Mouse (Mus musculus): ENCODE results near the gene Gng13. TPM values are rescaled to one million over a fixed set of nuclear protein-coding genes. Genes with fewer than 3 reads are reported as not detected.
A peak's percentile ranks its signal among the peaks of the same experiment; 100 is the strongest.

Gene Gng13
- polyA plus RNA-seq, 1 experiment from 2014 or later = 7.3 TPM

DNA sequence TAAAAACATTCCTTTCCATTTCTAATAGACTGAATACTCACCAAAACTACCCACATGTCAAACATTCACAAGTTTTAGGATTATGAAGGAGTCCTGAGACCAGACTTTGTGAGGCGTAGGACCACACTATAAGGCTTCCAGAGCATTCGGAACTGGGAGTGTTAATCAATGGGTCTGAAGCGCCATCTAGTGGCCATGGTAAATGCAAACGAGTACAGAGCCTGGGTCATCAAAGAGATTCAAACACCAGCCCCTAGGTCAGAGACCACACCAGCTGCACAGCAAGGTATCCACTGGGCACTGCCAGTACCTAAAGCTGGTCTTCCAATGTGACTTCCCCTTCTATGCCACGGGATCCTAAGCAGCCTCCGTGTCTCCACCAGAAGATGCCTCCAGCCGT is 18.5 kb upstream of the Gng13 start:
- H3K4me2 ChIP-seq (ENCODE audit: low read length) = no peak overlapping the region
- H3K36me3 ChIP-seq (ENCODE audit: control insufficient read depth, insufficient read depth, low read length) = no peaks in the 10 kb centered on the region
- H3K9me3 ChIP-seq (replicated peaks; ENCODE audit: control insufficient read depth, low read length, poor library complexity, severe bottlenecking) = no peaks in the 10 kb centered on the region
- no peak for ATAC-seq
- H3K27ac ChIP-seq (ENCODE audit: low read length) = no peak overlapping the region
- no peak overlapping the region for H3K9ac ChIP-seq (ENCODE audit: low read depth, low read length)
- H3K4me1 ChIP-seq (ENCODE audit: control insufficient read depth, insufficient read depth, low read length) = no peaks in the 10 kb centered on the region
- no peak overlapping the region for H3K4me3 ChIP-seq (ENCODE audit: low read depth, low read length)
- WGBS = 12% methylated on average over 7 of the region's 7 CpGs
- H3K27me3 ChIP-seq (ENCODE audit: control insufficient read depth, insufficient read depth, low read depth, low read length) = 0 out of 2 replicates have a peak, but pooled peaks cover 2% of the 10 kb centered on the region

DNA sequence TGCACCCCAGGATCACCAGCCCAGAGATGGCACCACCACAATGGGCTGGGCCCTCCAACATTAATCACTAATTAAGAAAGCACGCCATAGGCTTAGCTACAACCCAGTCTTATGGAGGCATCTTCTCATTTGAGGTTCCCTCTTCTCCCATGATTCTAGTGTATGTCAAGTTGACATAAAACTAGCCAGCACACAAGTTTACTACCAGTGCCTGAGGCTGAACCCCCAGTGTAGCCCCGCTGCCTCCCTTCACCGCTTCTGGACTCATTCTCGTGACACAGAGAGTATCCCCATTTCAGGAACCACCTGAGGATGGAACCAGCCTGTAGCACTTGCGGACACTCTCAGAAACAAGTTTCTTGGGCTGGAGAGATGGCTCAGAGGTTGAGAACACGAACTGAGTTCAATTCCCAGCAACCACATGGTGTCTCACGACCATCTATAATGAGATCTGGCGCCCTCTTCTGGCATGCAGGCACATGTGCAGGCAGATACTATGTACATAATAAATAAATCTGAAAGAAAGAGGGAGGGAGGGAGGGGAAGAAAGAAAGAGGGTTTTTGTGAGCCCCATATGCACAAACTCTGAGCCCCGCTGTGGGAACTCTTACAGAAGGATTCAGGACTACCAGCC is 16.0 kb upstream of the Gng13 start:
- 60% methylated on average over 9 of the region's 9 CpGs for WGBS
- H3K9me3 ChIP-seq (replicated peaks; ENCODE audit: control insufficient read depth, low read length, poor library complexity, severe bottlenecking) = no peaks in the 10 kb centered on the region

DNA sequence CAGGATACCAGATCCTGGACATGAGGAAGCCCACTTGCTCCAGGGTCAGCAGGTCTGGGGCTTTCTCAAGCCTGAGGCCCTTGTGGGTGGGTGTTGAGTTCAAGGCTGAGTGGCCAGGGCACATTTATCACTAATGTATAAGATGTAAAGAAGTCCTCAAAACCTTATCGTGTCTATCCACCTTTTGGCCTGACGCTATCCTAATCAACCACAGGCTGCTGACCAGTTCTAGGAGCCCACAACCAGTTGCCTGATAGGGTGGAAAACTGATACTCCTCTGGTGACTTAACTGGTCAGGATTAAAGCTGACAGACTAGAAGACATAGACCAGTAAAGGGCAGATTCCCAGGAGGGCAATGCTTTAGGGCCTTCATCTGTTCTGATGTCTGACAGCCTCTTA is 7.0 kb upstream of the Gng13 start:
- no peak overlapping the region for H3K4me2 ChIP-seq (ENCODE audit: low read length)
- no peak for ATAC-seq
- no peaks in the 10 kb centered on the region for H3K4me1 ChIP-seq (ENCODE audit: control insufficient read depth, insufficient read depth, low read length)
- H3K9me3 ChIP-seq (replicated peaks; ENCODE audit: control insufficient read depth, low read length, poor library complexity, severe bottlenecking) = no peaks in the 10 kb centered on the region
- H3K27ac ChIP-seq (ENCODE audit: low read length) = no peak overlapping the region
- no peak overlapping the region for H3K4me3 ChIP-seq (ENCODE audit: low read depth, low read length)
- H3K36me3 ChIP-seq (ENCODE audit: control insufficient read depth, insufficient read depth, low read length) = no peaks in the 10 kb centered on the region
- no peaks in the 10 kb centered on the region; the same call in 1 of the 2 replicates for H3K27me3 ChIP-seq (ENCODE audit: control insufficient read depth, insufficient read depth, low read depth, low read length)
- WGBS = 98% methylated on average over 2 of the region's 2 CpGs
- H3K9ac ChIP-seq (ENCODE audit: low read depth, low read length) = no peak overlapping the region

More for the DNA sequence above, 16.0 kb upstream of the Gng13 start:
- no peak overlapping the region for H3K4me3 ChIP-seq (ENCODE audit: low read depth, low read length)
- no peak overlapping the region for H3K4me2 ChIP-seq (ENCODE audit: low read length)
- H3K4me1 ChIP-seq (ENCODE audit: control insufficient read depth, insufficient read depth, low read length) = no peaks in the 10 kb centered on the region
- ATAC-seq = no peak
- H3K9ac ChIP-seq (ENCODE audit: low read depth, low read length) = no peak overlapping the region
- H3K27me3 ChIP-seq (ENCODE audit: control insufficient read depth, insufficient read depth, low read depth, low read length) = 0 out of 2 replicates have a peak, but pooled peaks cover 2% of the 10 kb centered on the region
- no peak overlapping the region for H3K27ac ChIP-seq (ENCODE audit: low read length)
- no peaks in the 10 kb centered on the region for H3K36me3 ChIP-seq (ENCODE audit: control insufficient read depth, insufficient read depth, low read length)

DNA sequence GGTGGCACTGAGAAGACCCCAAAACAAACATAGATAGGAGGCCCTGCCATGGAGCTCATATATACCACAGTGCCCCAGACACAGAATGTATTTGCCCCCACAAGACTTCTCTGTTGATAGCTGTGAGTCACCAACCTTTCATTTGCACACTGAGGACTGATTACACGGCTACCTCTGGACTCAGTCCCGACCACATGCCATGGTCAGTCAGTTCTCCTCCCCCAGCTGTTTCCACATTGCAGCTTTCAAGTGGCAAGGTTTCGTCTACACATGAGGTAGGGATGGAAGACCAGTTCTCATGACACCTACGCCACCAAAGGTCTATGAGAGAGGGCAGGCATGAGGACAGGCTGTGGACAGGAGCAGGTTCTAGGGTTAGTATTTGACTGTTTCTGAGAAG is 5.8 kb upstream of the Gng13 start:
- Histone ChIP-seq H3K4me3 (ENCODE audit: low read depth, low read length) (no peak overlapping the region), H3K4me1 (ENCODE audit: control insufficient read depth, insufficient read depth, low read length) (no peaks in the 10 kb centered on the region), H3K9ac (ENCODE audit: low read depth, low read length) (no peak overlapping the region), H3K27ac (ENCODE audit: low read length) (no peak overlapping the region), H3K27me3 (ENCODE audit: control insufficient read depth, insufficient read depth, low read depth, low read length) (peaks cover 8% of the 10 kb centered on the region), H3K4me2 (ENCODE audit: low read length) (no peak overlapping the region), H3K9me3 (replicated peaks; ENCODE audit: control insufficient read depth, low read length, poor library complexity, severe bottlenecking) (no peaks in the 10 kb centered on the region), H3K36me3 (ENCODE audit: control insufficient read depth, insufficient read depth, low read length) (no peaks in the 10 kb centered on the region)
- 83% methylated on average over 4 of the region's 4 CpGs for WGBS
- ATAC-seq = no peak

DNA sequence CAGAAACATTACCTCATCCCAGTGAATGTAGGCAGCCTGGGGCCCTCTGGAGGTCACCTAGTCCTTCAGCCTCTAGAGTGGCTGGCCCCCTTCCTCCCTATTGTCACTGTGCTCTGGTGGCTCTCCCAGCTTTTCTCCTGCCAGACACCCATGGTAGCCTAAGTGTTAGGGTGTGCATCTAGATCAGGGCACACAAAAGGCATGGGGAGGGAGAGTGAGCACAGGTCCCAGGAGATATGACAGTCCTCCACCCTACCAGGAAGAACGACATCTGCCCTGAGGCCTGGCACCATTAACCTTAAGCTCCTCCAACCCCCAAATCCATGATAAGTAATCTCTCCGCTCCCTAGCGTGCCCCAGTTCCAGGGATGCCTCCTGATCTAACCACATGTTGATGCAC is 1.3 kb upstream of the Gng13 start:
- Histone ChIP-seq H3K4me2 (ENCODE audit: low read length) (no peak overlapping the region), H3K9ac (ENCODE audit: low read depth, low read length) (no peak overlapping the region), H3K4me1 (ENCODE audit: control insufficient read depth, insufficient read depth, low read length) (peaks cover 5% of the 10 kb centered on the region; the same call in 1 of the 2 replicates), H3K27me3 (ENCODE audit: control insufficient read depth, insufficient read depth, low read depth, low read length) (peaks cover 26% of the 10 kb centered on the region), H3K27ac (ENCODE audit: low read length) (no peak overlapping the region), H3K36me3 (ENCODE audit: control insufficient read depth, insufficient read depth, low read length) (no peaks in the 10 kb centered on the region), H3K9me3 (replicated peaks; ENCODE audit: control insufficient read depth, low read length, poor library complexity, severe bottlenecking) (no peaks in the 10 kb centered on the region), H3K4me3 (ENCODE audit: low read depth, low read length) (no peak overlapping the region)
- no peak for ATAC-seq
- 61% methylated on average over 3 of the region's 3 CpGs for WGBS

DNA sequence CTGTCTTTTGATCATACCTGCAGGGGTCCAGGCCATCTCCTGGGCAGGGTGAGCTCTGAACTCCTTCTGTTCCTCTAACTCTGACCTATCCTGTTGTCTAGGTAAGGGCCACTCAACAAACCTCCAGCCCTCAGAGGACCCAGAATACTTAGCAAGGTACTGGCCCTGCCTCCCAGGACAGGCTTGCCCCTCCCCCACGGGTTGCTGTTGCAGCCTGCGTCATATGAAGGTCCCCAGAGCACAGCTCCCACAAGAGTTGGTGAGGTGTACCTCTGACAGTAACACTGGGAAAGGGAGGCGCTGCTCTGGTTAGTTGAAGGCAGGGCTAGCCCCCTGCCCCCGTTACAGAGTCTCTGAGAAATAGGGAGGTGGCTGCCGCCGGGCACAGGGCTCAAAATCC is 841 bp upstream of the Gng13 start:
- WGBS = 5% methylated on average over 6 of the region's 6 CpGs
- Histone ChIP-seq H3K4me3 (ENCODE audit: low read depth, low read length) (no peak overlapping the region), H3K9me3 (replicated peaks; ENCODE audit: control insufficient read depth, low read length, poor library complexity, severe bottlenecking) (no peaks in the 10 kb centered on the region), H3K4me2 (ENCODE audit: low read length) (no peak overlapping the region), H3K27ac (ENCODE audit: low read length) (no peak overlapping the region), H3K36me3 (ENCODE audit: control insufficient read depth, insufficient read depth, low read length) (no peaks in the 10 kb centered on the region), H3K27me3 (ENCODE audit: control insufficient read depth, insufficient read depth, low read depth, low read length) (peaks cover 26% of the 10 kb centered on the region), H3K9ac (ENCODE audit: low read depth, low read length) (no peak overlapping the region), H3K4me1 (ENCODE audit: control insufficient read depth, insufficient read depth, low read length) (peaks cover 5% of the 10 kb centered on the region; the same call in 1 of the 2 replicates)
- ATAC-seq = no peak

DNA sequence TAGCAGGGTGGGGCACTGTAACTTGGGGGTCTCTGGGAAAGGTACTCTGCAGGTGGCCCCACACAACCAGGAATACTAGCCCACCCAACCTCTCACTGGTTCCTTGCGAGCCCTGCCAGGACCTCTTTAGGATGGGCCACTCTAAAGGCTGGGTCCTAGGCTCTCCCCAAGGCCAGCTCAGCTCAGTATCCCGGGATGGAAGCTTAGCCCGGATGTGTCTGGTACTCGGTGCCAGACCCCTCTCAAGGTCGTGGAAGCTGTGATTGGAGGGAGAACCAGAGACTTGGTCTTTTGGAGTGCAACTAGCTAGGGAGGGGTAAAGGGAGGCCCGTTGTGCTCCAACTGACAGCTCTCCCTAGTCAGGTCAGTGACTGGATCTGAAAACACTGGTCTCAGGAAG is 720 bp downstream of the Gng13 start:
- WGBS = 5% methylated on average over 6 of the region's 6 CpGs
- peaks cover 5% of the 10 kb centered on the region; the same call in 1 of the 2 replicates for H3K4me1 ChIP-seq (ENCODE audit: control insufficient read depth, insufficient read depth, low read length)
- peak overlapping the region; percentile 45 for H3K4me3 ChIP-seq (ENCODE audit: low read depth, low read length)

DNA sequence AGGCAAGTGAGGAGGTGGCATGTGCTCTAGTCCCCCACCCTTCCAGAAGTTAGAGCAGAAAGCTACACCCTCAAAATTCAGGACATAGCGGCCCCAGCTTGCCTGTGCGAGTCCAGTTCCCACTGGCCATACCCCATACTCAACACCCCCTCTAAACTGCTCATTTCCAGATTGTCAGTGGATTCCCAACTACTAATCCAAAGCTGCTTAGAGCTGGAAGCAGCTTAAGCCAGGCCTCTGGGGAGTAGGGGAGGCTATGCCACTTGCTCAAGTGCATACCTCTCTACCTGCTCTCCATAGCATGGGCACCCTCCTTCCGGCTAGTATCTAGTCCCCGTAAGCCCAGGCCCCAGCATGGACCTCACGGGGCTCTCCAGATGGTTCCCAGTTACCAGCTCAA is 4.5 kb downstream of the Gng13 start:
- ATAC-seq = no peak
- Histone ChIP-seq H3K9me3 (replicated peaks; ENCODE audit: control insufficient read depth, low read length, poor library complexity, severe bottlenecking) (no peaks in the 10 kb centered on the region), H3K9ac (ENCODE audit: low read depth, low read length) (no peak overlapping the region), H3K4me1 (ENCODE audit: control insufficient read depth, insufficient read depth, low read length) (peaks cover 6% of the 10 kb centered on the region; the same call in 1 of the 2 replicates), H3K27ac (ENCODE audit: low read length) (no peak overlapping the region), H3K4me3 (ENCODE audit: low read depth, low read length) (no peak overlapping the region), H3K4me2 (ENCODE audit: low read length) (no peak overlapping the region), H3K36me3 (ENCODE audit: control insufficient read depth, insufficient read depth, low read length) (no peaks in the 10 kb centered on the region), H3K27me3 (ENCODE audit: control insufficient read depth, insufficient read depth, low read depth, low read length) (peaks cover 15% of the 10 kb centered on the region)
- WGBS = 92% methylated on average over 5 of the region's 5 CpGs

More for the DNA sequence above, 720 bp downstream of the Gng13 start:
- no peak for ATAC-seq
- Histone ChIP-seq H3K9me3 (replicated peaks; ENCODE audit: control insufficient read depth, low read length, poor library complexity, severe bottlenecking) (no peaks in the 10 kb centered on the region), H3K4me2 (ENCODE audit: low read length) (peak overlapping the region; percentile 88), H3K27me3 (ENCODE audit: control insufficient read depth, insufficient read depth, low read depth, low read length) (peaks cover 26% of the 10 kb centered on the region), H3K9ac (ENCODE audit: low read depth, low read length) (peak overlapping the region; percentile 64), H3K27ac (ENCODE audit: low read length) (no peak overlapping the region), H3K36me3 (ENCODE audit: control insufficient read depth, insufficient read depth, low read length) (no peaks in the 10 kb centered on the region)

DNA sequence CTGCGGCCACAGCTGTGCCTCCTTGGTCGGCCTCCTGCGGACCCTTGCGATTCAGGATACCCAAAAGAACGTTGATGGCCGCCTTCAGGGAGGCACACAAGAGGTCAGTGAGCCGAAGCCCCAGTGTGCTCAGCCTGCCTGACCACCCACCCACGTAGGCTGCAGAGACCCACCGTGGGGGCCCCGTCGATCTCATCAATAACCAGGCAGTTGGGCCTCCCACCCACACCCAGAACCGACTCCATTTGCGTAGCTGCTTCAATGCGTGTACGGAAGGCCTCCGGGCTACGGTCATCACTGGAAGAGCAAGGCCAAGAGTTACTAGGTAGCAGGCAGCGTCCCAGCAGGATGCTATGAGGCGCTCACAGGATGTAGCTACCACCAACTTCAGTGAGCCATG is 6.5 kb downstream of the Gng13 start:
- Histone ChIP-seq H3K4me2 (ENCODE audit: low read length) (no peak overlapping the region), H3K36me3 (ENCODE audit: control insufficient read depth, insufficient read depth, low read length) (no peaks in the 10 kb centered on the region), H3K27me3 (ENCODE audit: control insufficient read depth, insufficient read depth, low read depth, low read length) (no peaks in the 10 kb centered on the region), H3K27ac (ENCODE audit: low read length) (no peak overlapping the region), H3K4me1 (ENCODE audit: control insufficient read depth, insufficient read depth, low read length) (peaks cover 11% of the 10 kb centered on the region), H3K9me3 (replicated peaks; ENCODE audit: control insufficient read depth, low read length, poor library complexity, severe bottlenecking) (no peaks in the 10 kb centered on the region), H3K9ac (ENCODE audit: low read depth, low read length) (no peak overlapping the region), H3K4me3 (ENCODE audit: low read depth, low read length) (no peak overlapping the region)
- WGBS = 96% methylated on average over 19 of the region's 19 CpGs
- no peak for ATAC-seq
